Mouse (Mus musculus) heart, postnatal 0 days (tissue): Measurements from ENCODE around the gene Olfr1281.

ENCODE experiments used
- CTCF ChIP-seq: IDR thresholded peaks from 2 replicates; pipeline ENCODE4 v1.5.1; 2016; ENCODE audit warnings: antibody characterized with exemption, control low read depth, low read depth
- EP300 ChIP-seq: IDR thresholded peaks from 2 replicates; pipeline ENCODE4 v1.6.1; 2016; ENCODE audit warnings: antibody characterized with exemption, low read depth

DNA sequence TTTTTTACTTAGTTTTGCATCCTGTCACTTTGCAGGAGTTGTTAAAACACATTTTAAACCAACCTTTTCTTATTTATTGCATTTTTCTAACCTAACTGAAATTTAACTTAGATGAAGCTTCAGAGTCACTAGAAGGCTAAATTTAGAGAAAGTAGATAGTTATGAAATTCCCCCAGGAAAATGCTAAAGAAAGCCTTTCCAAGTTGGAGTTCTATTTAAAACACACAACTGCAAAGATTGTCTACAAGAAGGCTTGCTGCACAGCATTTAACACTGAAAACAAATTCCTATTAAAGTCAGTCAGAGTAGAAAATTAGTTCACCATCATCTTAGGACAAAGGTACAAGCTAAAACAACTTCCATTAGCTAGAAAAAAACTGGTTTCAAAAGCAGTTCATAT is 25.9 kb upstream of the Olfr1281 start, which contains the start of gene Olfr1279:
- TF ChIP-seq CTCF: no peak
- no peak for TF ChIP-seq EP300
